1 mouse cellular context compared by ENCODE assay signal in the genomic region with DNA sequence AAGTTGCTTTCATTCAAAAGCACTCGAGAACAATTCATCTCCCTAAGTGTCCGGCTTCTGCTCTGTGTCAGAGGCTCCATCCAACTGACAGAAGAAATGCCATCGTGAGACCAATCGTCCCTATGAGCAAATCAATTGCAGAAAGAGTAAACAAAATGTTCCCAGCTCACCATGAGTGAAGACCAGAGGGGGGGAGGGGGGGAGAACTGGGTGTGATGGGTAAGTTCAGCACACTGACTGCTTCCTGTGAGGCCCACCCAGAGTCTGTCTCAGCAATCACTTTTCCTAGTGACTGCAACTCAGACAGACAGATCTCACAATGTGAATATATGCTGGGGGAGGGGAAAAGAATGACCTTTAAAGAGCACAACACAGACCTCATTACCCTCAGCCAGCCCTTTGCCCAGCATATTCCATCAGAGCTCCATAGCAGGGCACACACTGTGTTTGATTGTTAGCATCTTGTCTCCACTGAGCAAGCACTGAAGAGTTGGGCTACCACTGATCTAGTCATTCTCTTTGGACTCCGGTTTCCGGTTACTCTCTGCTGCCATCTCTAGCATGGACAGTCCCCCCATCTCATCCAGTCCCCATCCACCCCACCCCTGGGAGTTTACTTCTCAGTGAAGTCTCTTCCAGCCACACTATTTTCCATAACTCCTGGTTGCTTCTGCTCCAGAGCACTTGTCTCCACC.
TF ChIP-seq lines count a peak whose summit lies in the region.

No protein-coding gene starts in this region.

TF ChIP-seq in myocyte, 11 proteins besides CTCF, POLR2A, EP300 and RAD21 (continued from another document):
- TF ChIP-seq TCF12 (IDR thresholded peaks at IDR 0.05; ENCODE audit: insufficient read depth, poor library complexity, severe bottlenecking) (no peak), USF1 (IDR thresholded peaks at IDR 0.05; ENCODE audit: low read depth) (no peak), CEBPB (IDR thresholded peaks at IDR 0.05; ENCODE audit: insufficient read depth, poor library complexity, severe bottlenecking) (no peak), REST (IDR thresholded peaks at IDR 0.05; ENCODE audit: insufficient read depth, insufficient read length) (no peak), E2F4 (IDR thresholded peaks at IDR 0.05; ENCODE audit: insufficient read depth) (no peak), TCF3 (IDR thresholded peaks at IDR 0.05; ENCODE audit: insufficient read length, low read depth) (no peak), MYOG (IDR thresholded peaks at IDR 0.05; ENCODE audit: control insufficient read depth in 1 of 3, insufficient read depth in 1 of 3, insufficient read length in 2 of 3, low read depth in 2 of 3) (no peak)
